Mouse (Mus musculus) ES-Bruce4 (cell line): ENCODE measurements around the gene Slc35e4. TPM values are rescaled to one million over a fixed set of nuclear protein-coding genes. Genes with fewer than 3 reads are reported as not detected.
A peak's percentile ranks its signal among the peaks of the same experiment; 100 is the strongest.

Experiments
- H3K27ac ChIP-seq: 2 replicates; pipeline ENCODE4 v1.5.1; 2012; ENCODE audit warnings: low read length, inconsistent platforms; ENCODE audit not compliant: insufficient read depth
- H3K27me3 ChIP-seq: 2 replicates; pipeline ENCODE4 v1.6.1; 2012; ENCODE audit warnings: mild to moderate bottlenecking, low read length, inconsistent platforms; ENCODE audit not compliant: control insufficient read depth, poor library complexity, insufficient read depth, severe bottlenecking
- H3K36me3 ChIP-seq: 2 replicates; pipeline ENCODE4 v1.6.1; 2012; ENCODE audit warnings: inconsistent platforms, mild to moderate bottlenecking, low read length, moderate library complexity; ENCODE audit not compliant: control insufficient read depth, poor library complexity, insufficient read depth, severe bottlenecking
- H3K4me1 ChIP-seq: one replicate; pipeline ENCODE4 v1.8.1; 2011; ENCODE audit warnings: low read length; ENCODE audit not compliant: control insufficient read depth, insufficient read depth
- H3K4me3 ChIP-seq: 2 replicates; pipeline ENCODE4 v1.5.1; 2011; ENCODE audit warnings: low read depth, mild to moderate bottlenecking, low read length
- H3K9ac ChIP-seq: 2 replicates; pipeline ENCODE4 v1.6.1; 2012; ENCODE audit warnings: low read depth, mild to moderate bottlenecking, inconsistent platforms; ENCODE audit not compliant: poor library complexity, severe bottlenecking
- H3K9me3 ChIP-seq: replicated peaks from 2 replicates; pipeline ENCODE4 v1.6.1; 2012; ENCODE audit warnings: mild to moderate bottlenecking, low read length, inconsistent platforms; ENCODE audit not compliant: control insufficient read depth, poor library complexity, insufficient read depth, severe bottlenecking
- CTCF ChIP-seq: IDR thresholded peaks from one replicate; pipeline ENCODE4 v1.8.1; 2011; ENCODE audit warnings: low read depth, low read length
- EP300 ChIP-seq: IDR thresholded peaks from 2 replicates; pipeline ENCODE4 v1.6.1; 2011; ENCODE audit warnings: low read depth, low read length; ENCODE audit not compliant: insufficient read depth
- POLR2A ChIP-seq: IDR thresholded peaks from one replicate; pipeline ENCODE4 v1.8.1; 2011; ENCODE audit warnings: low read length; ENCODE audit not compliant: insufficient read depth
- polyA plus RNA-seq: library from polyadenylated mRNA; stranded (reverse); fragments of >200 nt; gene quantifications from 2 replicates; pipeline ENCODE4 v1.2.4, GENCODE M21; 2011; ENCODE audit warnings: low read depth; ENCODE audit not compliant: missing spikeins, insufficient read depth, insufficient read length

Slc35e4 gene
- polyA plus RNA-seq, 1 experiment = 3.1 TPM

- H3K27ac ChIP-seq = no peak overlapping the region
- H3K36me3 ChIP-seq = no peaks in the 10 kb centered on the region
- TF ChIP-seq CTCF (peak; percentile 6), EP300 (no peak)
- H3K4me3 ChIP-seq = peak overlapping the region; percentile 65
- H3K27me3 ChIP-seq = 0 out of 2 replicates have a peak, but pooled peaks cover 3% of the 10 kb centered on the region
- no peaks in the 10 kb centered on the region for H3K9me3 ChIP-seq
- H3K4me1 ChIP-seq = no peaks in the 10 kb centered on the region
- no peak overlapping the region for H3K9ac ChIP-seq
Measured at GRCm38 (mm10) chr11:3862661-3863453, 51.6 kb downstream of the Slc35e4 start.

DNA sequence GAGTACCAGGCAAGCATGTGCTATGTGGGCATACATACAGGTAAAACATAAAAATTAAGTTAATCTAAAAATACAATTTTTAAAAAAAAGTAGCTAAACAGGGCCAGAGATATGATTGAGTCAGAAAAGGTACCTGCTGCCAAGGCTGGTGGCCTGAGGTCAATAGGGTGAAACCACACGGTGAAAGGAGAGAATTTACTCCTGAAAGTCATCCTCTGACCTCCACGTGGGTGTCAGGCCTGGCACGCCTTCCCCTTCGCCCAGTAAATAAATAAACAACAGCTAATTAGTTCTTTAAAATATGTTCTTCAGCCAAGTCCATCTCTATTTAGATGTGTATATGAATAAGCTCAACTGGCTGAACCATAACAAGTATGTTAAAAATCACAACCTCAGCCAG, 54.1 kb downstream of the Slc35e4 start:
- no peaks in the 10 kb centered on the region for H3K4me1 ChIP-seq
- no peaks in the 10 kb centered on the region for H3K9me3 ChIP-seq
- H3K9ac ChIP-seq = no peak overlapping the region
- H3K4me3 ChIP-seq = no peak overlapping the region
- TF ChIP-seq POLR2A (no peak), CTCF (no peak), EP300 (no peak)
- no peak overlapping the region for H3K27ac ChIP-seq
- 0 out of 2 replicates have a peak, but pooled peaks cover 3% of the 10 kb centered on the region for H3K27me3 ChIP-seq
- H3K36me3 ChIP-seq = no peaks in the 10 kb centered on the region

- Histone ChIP-seq H3K4me3 (no peak overlapping the region), H3K27me3 (0 out of 2 replicates have a peak, but pooled peaks cover 3% of the 10 kb centered on the region), H3K9ac (no peak overlapping the region), H3K36me3 (no peaks in the 10 kb centered on the region), H3K27ac (no peak overlapping the region), H3K9me3 (no peaks in the 10 kb centered on the region), H3K4me1 (no peaks in the 10 kb centered on the region)
- TF ChIP-seq EP300 (no peak), CTCF (no peak), POLR2A (no peak)
Measured at GRCm38 (mm10) chr11:3859778-3860177, 54.7 kb downstream of the Slc35e4 start.

DNA sequence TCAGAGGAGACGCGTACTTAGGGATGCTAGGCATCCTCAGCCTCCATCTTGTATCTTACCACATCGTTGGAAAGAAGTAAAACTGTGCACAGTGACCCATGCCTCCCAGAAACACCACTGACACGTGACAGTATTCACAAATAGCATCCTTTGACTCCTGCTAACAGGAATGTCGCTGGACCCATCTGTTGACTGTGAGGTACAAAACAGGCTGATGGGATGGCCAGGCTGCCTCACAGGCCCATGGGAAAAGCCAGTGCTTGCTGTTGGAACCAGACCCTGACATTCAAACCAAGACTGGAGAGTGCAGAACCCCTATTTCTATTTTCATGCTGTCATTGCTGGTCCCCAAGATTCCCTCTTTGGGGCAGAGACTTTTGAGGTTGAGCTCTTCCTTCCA, 56.6 kb downstream of the Slc35e4 start:
- Histone ChIP-seq H3K4me3 (no peak overlapping the region), H3K9ac (no peak overlapping the region), H3K27ac (no peak overlapping the region), H3K36me3 (no peaks in the 10 kb centered on the region), H3K4me1 (no peaks in the 10 kb centered on the region), H3K27me3 (0 out of 2 replicates have a peak, but pooled peaks cover 3% of the 10 kb centered on the region), H3K9me3 (0 out of 2 replicates have a peak, but pooled peaks cover 3% of the 10 kb centered on the region)
- TF ChIP-seq CTCF (no peak), POLR2A (no peak), EP300 (no peak)

Other genes starting within 250 kb of the Slc35e4 start
- 0.67 and 1.5 TPM in 2 replicates for gene Osbp2, start 50.8 kb downstream of the Slc35e4 start, polyA plus RNA-seq
- 0.72 and 1.1 TPM in 2 replicates for gene 4921536K21Rik, start 19.6 kb downstream of the Slc35e4 start, polyA plus RNA-seq
- gene Dusp18, start 19.4 kb downstream of the Slc35e4 start, polyA plus RNA-seq = 3.3 and 4.0 TPM in 2 replicates
- 45.8 and 47.8 TPM in 2 replicates for gene Tcn2, start 17.5 kb upstream of the Slc35e4 start, polyA plus RNA-seq
- 248 and 252 TPM in 2 replicates for gene Pes1, start 49.3 kb upstream of the Slc35e4 start, polyA plus RNA-seq
- gene 4930556J24Rik, start 62.1 kb upstream of the Slc35e4 start, polyA plus RNA-seq = not detected in 2 replicates
- gene Gal3st1, start 69.0 kb upstream of the Slc35e4 start, polyA plus RNA-seq = 1.6 and 1.8 TPM in 2 replicates
- 5.2 and 7.4 TPM in 2 replicates for gene Sec14l4, start 116.8 kb upstream of the Slc35e4 start, polyA plus RNA-seq
- not detected in 2 replicates for gene Sec14l3, start 150.2 kb upstream of the Slc35e4 start, polyA plus RNA-seq
- 8.3 and 10.9 TPM in 2 replicates for gene Mtfp1, start 180.8 kb upstream of the Slc35e4 start, polyA plus RNA-seq
- 4.2 and 5.4 TPM in 2 replicates for gene Sec14l2, start 208.8 kb upstream of the Slc35e4 start, polyA plus RNA-seq
- 8.0 and 8.9 TPM in 2 replicates for gene Rnf215, start 220.5 kb upstream of the Slc35e4 start, polyA plus RNA-seq
- gene Ccdc157, start 245.6 kb upstream of the Slc35e4 start, polyA plus RNA-seq = 3.7 and 5.8 TPM in 2 replicates
- 117 and 125 TPM in 2 replicates for gene Sf3a1, start 245.7 kb upstream of the Slc35e4 start, polyA plus RNA-seq